Mouse (Mus musculus): ENCODE data around the gene Avpr1b. TPM values are rescaled to one million over a fixed set of nuclear protein-coding genes. Genes with fewer than 3 reads are reported as not detected.

The Avpr1b gene
- not detected for polyA plus RNA-seq (2017; shearing (Covaris generic))

GRCm38 (mm10) chr1:131598905-131599304 is at the start of gene Avpr1b:
TSS of gene Avpr1b (plus strand) at chr1:131599239.

GRCm38 (mm10) chr1:131637791-131638540 is 38.9 kb downstream of the Avpr1b start, which contains the start of gene Ctse:
TSS of gene Ctse (plus strand) at chr1:131638306.

Other genes with a start within 250 kb of the Avpr1b start
- 53.3 TPM for gene Srgap2, start 71.9 kb upstream of the Avpr1b start, polyA plus RNA-seq (2017; shearing (Covaris generic))
- gene Fam72a, start 71.3 kb upstream of the Avpr1b start, polyA plus RNA-seq (2017; shearing (Covaris generic)) = 0.62 TPM
- 443 TPM for gene Ctse, start 39.1 kb downstream of the Avpr1b start, polyA plus RNA-seq (2017; shearing (Covaris generic))
- gene Rab7b, start 89.5 kb downstream of the Avpr1b start, polyA plus RNA-seq (2017; shearing (Covaris generic)) = 0.44 TPM
- gene Slc26a9, start 144.8 kb downstream of the Avpr1b start, polyA plus RNA-seq (2017; shearing (Covaris generic)) = not detected
- gene Pm20d1, start 198.1 kb downstream of the Avpr1b start, polyA plus RNA-seq (2017; shearing (Covaris generic)) = 0.12 TPM
- gene Slc41a1, start 228.3 kb downstream of the Avpr1b start, polyA plus RNA-seq (2017; shearing (Covaris generic)) = 74.0 TPM

Measured in effector memory CD4-positive, alpha-beta T cell, adult 5 months (primary cell).